Mouse (Mus musculus): ENCODE measurements around the gene Rcn1. TPM values are rescaled to one million over a fixed set of nuclear protein-coding genes. Genes with fewer than 3 reads are reported as not detected.

Gene Rcn1
- polyA plus RNA-seq, 1 experiment = 5.1 TPM

- Histone ChIP-seq H3K27ac (ENCODE audit: insufficient read depth, low read depth, low read length) (no peak overlapping the region), H3K36me3 (ENCODE audit: control insufficient read depth, insufficient read depth, low read length) (peaks cover 6% of the 10 kb centered on the region; the same call in 1 of the 2 replicates), H3K4me3 (ENCODE audit: low read depth, low read length) (no peak overlapping the region), H3K27me3 (ENCODE audit: control insufficient read depth, insufficient read depth, low read length) (no peaks in the 10 kb centered on the region), H3K4me1 (ENCODE audit: control insufficient read depth, insufficient read depth, insufficient read length, low read length) (peaks cover 4% of the 10 kb centered on the region)
- 65% methylated on average over 9 of the region's 9 CpGs for WGBS
- TF ChIP-seq POLR2A (IDR thresholded peaks at IDR 0.05; ENCODE audit: low read depth, low read length) (no peak), CTCF (IDR thresholded peaks at IDR 0.05; ENCODE audit: extremely low read depth, insufficient read length, insufficient replicate concordance, low read depth, low read length) (no peak)
Measured at GRCm38 (mm10) chr2:105396066-105396465, 3.1 kb downstream of the Rcn1 start.

- Histone ChIP-seq H3K4me3 (ENCODE audit: low read depth, low read length) (no peak overlapping the region), H3K36me3 (ENCODE audit: control insufficient read depth, insufficient read depth, low read length) (peaks cover 6% of the 10 kb centered on the region; the same call in 1 of the 2 replicates), H3K27me3 (ENCODE audit: control insufficient read depth, insufficient read depth, low read length) (no peaks in the 10 kb centered on the region), H3K4me1 (ENCODE audit: control insufficient read depth, insufficient read depth, insufficient read length, low read length) (peaks cover 4% of the 10 kb centered on the region), H3K27ac (ENCODE audit: insufficient read depth, low read depth, low read length) (no peak overlapping the region)
- TF ChIP-seq CTCF (IDR thresholded peaks at IDR 0.05; ENCODE audit: extremely low read depth, insufficient read length, insufficient replicate concordance, low read depth, low read length) (no peak), POLR2A (IDR thresholded peaks at IDR 0.05; ENCODE audit: low read depth, low read length) (no peak)
- 83% methylated on average over 4 of the region's 4 CpGs for WGBS
Measured at GRCm38 (mm10) chr2:105394375-105394774, 4.7 kb downstream of the Rcn1 start.

DNA sequence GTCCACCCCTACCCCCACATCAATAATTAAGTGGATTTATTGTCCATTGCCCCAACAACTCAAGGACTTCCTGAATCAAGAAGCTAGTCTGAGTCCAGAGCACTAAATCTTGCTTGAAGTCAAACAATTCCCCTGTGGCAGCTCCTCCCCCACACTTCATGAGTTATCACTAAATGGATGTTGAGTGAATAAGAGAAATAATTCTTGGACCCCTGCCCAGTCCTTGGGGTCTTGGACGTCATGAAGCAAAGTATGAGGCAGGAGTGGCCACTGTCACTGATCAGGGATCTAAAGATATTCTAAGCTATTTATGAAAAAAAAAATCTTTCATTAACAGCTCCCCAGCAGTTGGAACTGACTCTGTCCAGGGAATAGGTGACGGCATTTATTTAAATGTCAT, 6.6 kb downstream of the Rcn1 start:
- Histone ChIP-seq H3K36me3 (ENCODE audit: control insufficient read depth, insufficient read depth, low read length) (peaks cover 8% of the 10 kb centered on the region), H3K4me3 (ENCODE audit: low read depth, low read length) (no peak overlapping the region), H3K4me1 (ENCODE audit: control insufficient read depth, insufficient read depth, insufficient read length, low read length) (peaks cover 4% of the 10 kb centered on the region; the same call in 1 of the 2 replicates), H3K27ac (ENCODE audit: insufficient read depth, low read depth, low read length) (no peak overlapping the region), H3K27me3 (ENCODE audit: control insufficient read depth, insufficient read depth, low read length) (no peaks in the 10 kb centered on the region)
- no peak for TF ChIP-seq CTCF (IDR thresholded peaks at IDR 0.05; ENCODE audit: extremely low read depth, insufficient read length, insufficient replicate concordance, low read depth, low read length)
- no peak for TF ChIP-seq POLR2A (IDR thresholded peaks at IDR 0.05; ENCODE audit: low read depth, low read length)
- WGBS = 72% methylated on average over 2 of the region's 2 CpGs

- Histone ChIP-seq H3K27ac (ENCODE audit: insufficient read depth, low read depth, low read length) (no peak overlapping the region), H3K27me3 (ENCODE audit: control insufficient read depth, insufficient read depth, low read length) (no peaks in the 10 kb centered on the region), H3K4me3 (ENCODE audit: low read depth, low read length) (no peak overlapping the region), H3K4me1 (ENCODE audit: control insufficient read depth, insufficient read depth, insufficient read length, low read length) (peaks cover 3% of the 10 kb centered on the region; the same call in 1 of the 2 replicates), H3K36me3 (ENCODE audit: control insufficient read depth, insufficient read depth, low read length) (peaks cover 8% of the 10 kb centered on the region)
- WGBS = 90% methylated on average over 4 of the region's 4 CpGs
- no peak for TF ChIP-seq POLR2A (IDR thresholded peaks at IDR 0.05; ENCODE audit: low read depth, low read length)
Measured at GRCm38 (mm10) chr2:105391414-105391784, 7.7 kb downstream of the Rcn1 start.

- no peak overlapping the region for H3K27ac ChIP-seq (ENCODE audit: insufficient read depth, low read depth, low read length)
- WGBS = 78% methylated on average over 6 of the region's 6 CpGs
Measured at GRCm38 (mm10) chr2:105390653-105391413, 8.3 kb downstream of the Rcn1 start.

GRCm38 (mm10) chr2:105389007-105389890, 9.9 kb downstream of the Rcn1 start:
- no peak for TF ChIP-seq POLR2A (IDR thresholded peaks at IDR 0.05; ENCODE audit: low read depth, low read length)
- TF ChIP-seq CTCF (IDR thresholded peaks at IDR 0.05; ENCODE audit: extremely low read depth, insufficient read length, insufficient replicate concordance, low read depth, low read length) = no peak
- Histone ChIP-seq H3K4me3 (ENCODE audit: low read depth, low read length) (no peak overlapping the region), H3K4me1 (ENCODE audit: control insufficient read depth, insufficient read depth, insufficient read length, low read length) (no peaks in the 10 kb centered on the region), H3K27ac (ENCODE audit: insufficient read depth, low read depth, low read length) (no peak overlapping the region), H3K36me3 (ENCODE audit: control insufficient read depth, insufficient read depth, low read length) (peaks cover 6% of the 10 kb centered on the region), H3K27me3 (ENCODE audit: control insufficient read depth, insufficient read depth, low read length) (no peaks in the 10 kb centered on the region)
- WGBS = 80% methylated on average over 17 of the region's 17 CpGs

More at GRCm38 (mm10) chr2:105390653-105391413, 8.3 kb downstream of the Rcn1 start:
- no peaks in the 10 kb centered on the region for H3K4me1 ChIP-seq (ENCODE audit: control insufficient read depth, insufficient read depth, insufficient read length, low read length)
- TF ChIP-seq POLR2A (IDR thresholded peaks at IDR 0.05; ENCODE audit: low read depth, low read length) = no peak
- TF ChIP-seq CTCF (IDR thresholded peaks at IDR 0.05; ENCODE audit: extremely low read depth, insufficient read length, insufficient replicate concordance, low read depth, low read length) = no peak
- no peaks in the 10 kb centered on the region for H3K27me3 ChIP-seq (ENCODE audit: control insufficient read depth, insufficient read depth, low read length)
- no peak overlapping the region for H3K4me3 ChIP-seq (ENCODE audit: low read depth, low read length)
- H3K36me3 ChIP-seq (ENCODE audit: control insufficient read depth, insufficient read depth, low read length) = peaks cover 8% of the 10 kb centered on the region

- 78% methylated on average over 4 of the region's 4 CpGs for WGBS
- Histone ChIP-seq H3K27me3 (ENCODE audit: control insufficient read depth, insufficient read depth, low read length) (no peaks in the 10 kb centered on the region), H3K27ac (ENCODE audit: insufficient read depth, low read depth, low read length) (no peak overlapping the region), H3K4me1 (ENCODE audit: control insufficient read depth, insufficient read depth, insufficient read length, low read length) (no peaks in the 10 kb centered on the region), H3K4me3 (ENCODE audit: low read depth, low read length) (no peak overlapping the region), H3K36me3 (ENCODE audit: control insufficient read depth, insufficient read depth, low read length) (peaks cover 2% of the 10 kb centered on the region)
- no peak for TF ChIP-seq CTCF (IDR thresholded peaks at IDR 0.05; ENCODE audit: extremely low read depth, insufficient read length, insufficient replicate concordance, low read depth, low read length)
- TF ChIP-seq POLR2A (IDR thresholded peaks at IDR 0.05; ENCODE audit: low read depth, low read length) = no peak
Measured at GRCm38 (mm10) chr2:105386418-105386817, 12.7 kb downstream of the Rcn1 start.
